Mouse (Mus musculus) kidney, embryonic 15.5 days (tissue): ENCODE results near the gene Cdc42se2. TPM values are rescaled to one million over a fixed set of nuclear protein-coding genes. Genes with fewer than 3 reads are reported as not detected.

ENCODE experiments used
- ATAC-seq: fragments of 200-750 bp; cut with Nextera tagmentation; replicated peaks from 2 replicates; pipeline ENCODE4 v1.8.0; 2017; ENCODE audit warnings: moderate TSS enrichment; ENCODE audit not compliant: low FRiP score
- H3K27ac ChIP-seq: fragments of 300-500 bp; sonication (generic); 2 replicates; pipeline ENCODE4 v1.5.1; 2015; ENCODE audit warnings: mild to moderate bottlenecking, inconsistent platforms
- H3K27me3 ChIP-seq: fragments of 300-500 bp; sonication (generic); 2 replicates; pipeline ENCODE4 v1.6.1; 2015; ENCODE audit warnings: inconsistent platforms
- H3K36me3 ChIP-seq: fragments of 300-500 bp; sonication (generic); 2 replicates; pipeline ENCODE4 v1.6.1; 2015; ENCODE audit warnings: inconsistent platforms
- H3K4me1 ChIP-seq: fragments of 300-500 bp; sonication (generic); 2 replicates; pipeline ENCODE4 v1.6.1; 2015; ENCODE audit warnings: inconsistent platforms
- H3K4me2 ChIP-seq: fragments of 300-500 bp; sonication (generic); 2 replicates; pipeline ENCODE4 v1.6.1; 2015; ENCODE audit warnings: moderate library complexity, mild to moderate bottlenecking, inconsistent platforms
- H3K4me3 ChIP-seq: fragments of 300-500 bp; sonication (generic); replicated peaks from 2 replicates; pipeline ENCODE4 v1.5.1; 2015; ENCODE audit warnings: mild to moderate bottlenecking, inconsistent platforms
- H3K9ac ChIP-seq: fragments of 300-500 bp; sonication (generic); 2 replicates; pipeline ENCODE4 v1.6.1; 2015; ENCODE audit warnings: mild to moderate bottlenecking, inconsistent platforms
- H3K9me3 ChIP-seq: fragments of 300-500 bp; sonication (generic); replicated peaks from 2 replicates; pipeline ENCODE4 v1.6.1; 2016; ENCODE audit warnings: inconsistent platforms
- WGBS: fragments of 180-500 bp; shearing (Covaris S2); methylation state at CpG from one replicate; pipeline ENCODE4 v1.1.7; 2015; ENCODE audit warnings: mixed read lengths; 5-methylcytosine and 5-hydroxymethylcytosine counted together
- polyA plus RNA-seq: library from polyadenylated mRNA; unstranded; fragments of >200 nt; fragmentation: Nextera tagmentation; extraction: Ambion mirVana; gene quantifications from 2 replicates; pipeline ENCODE4 v1.2.1, GENCODE M21; 2015

Gene Cdc42se2
- polyA plus RNA-seq, 1 experiment from 2014 or later = 89.2 TPM

- H3K4me3 ChIP-seq = no peak overlapping the region
- 57% methylated on average over 8 of the region's 8 CpGs for WGBS
Measured at GRCm38 (mm10) chr11:54694291-54694690, 93.2 kb downstream of the Cdc42se2 start.

DNA sequence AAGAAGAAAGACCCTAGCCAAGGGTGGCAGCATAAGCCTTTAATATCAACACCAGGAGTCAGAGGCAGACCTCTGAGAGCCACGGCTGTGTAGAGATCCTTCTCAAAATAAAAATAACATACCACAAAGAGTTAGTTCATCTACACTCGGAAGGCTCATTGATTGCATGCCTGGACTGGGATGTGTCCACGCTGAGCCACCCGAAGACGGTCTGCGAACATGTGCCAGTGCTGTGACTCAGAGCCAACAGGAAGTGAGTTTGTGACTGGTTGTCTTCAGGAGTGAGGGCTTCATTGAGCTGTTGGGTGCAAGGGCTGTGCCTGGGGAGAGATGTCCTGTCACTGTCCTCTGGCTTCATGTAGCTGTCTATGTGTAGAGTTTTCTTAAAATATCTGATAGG lies 93.8 kb downstream of the Cdc42se2 start:
- Histone ChIP-seq H3K4me2 (no peak overlapping the region), H3K9ac (no peak overlapping the region), H3K4me1 (no peaks in the 10 kb centered on the region), H3K4me3 (no peak overlapping the region), H3K36me3 (peaks cover 66% of the 10 kb centered on the region), H3K27ac (no peak overlapping the region), H3K27me3 (no peaks in the 10 kb centered on the region), H3K9me3 (no peaks in the 10 kb centered on the region)
- no peak for ATAC-seq
- 81% methylated on average over 6 of the region's 6 CpGs for WGBS

More at GRCm38 (mm10) chr11:54694291-54694690, 93.2 kb downstream of the Cdc42se2 start:
- Histone ChIP-seq H3K4me2 (no peak overlapping the region), H3K9ac (no peak overlapping the region), H3K27ac (no peak overlapping the region), H3K27me3 (no peaks in the 10 kb centered on the region), H3K36me3 (peaks cover 67% of the 10 kb centered on the region), H3K4me1 (no peaks in the 10 kb centered on the region), H3K9me3 (no peaks in the 10 kb centered on the region)
- ATAC-seq = no peak

DNA sequence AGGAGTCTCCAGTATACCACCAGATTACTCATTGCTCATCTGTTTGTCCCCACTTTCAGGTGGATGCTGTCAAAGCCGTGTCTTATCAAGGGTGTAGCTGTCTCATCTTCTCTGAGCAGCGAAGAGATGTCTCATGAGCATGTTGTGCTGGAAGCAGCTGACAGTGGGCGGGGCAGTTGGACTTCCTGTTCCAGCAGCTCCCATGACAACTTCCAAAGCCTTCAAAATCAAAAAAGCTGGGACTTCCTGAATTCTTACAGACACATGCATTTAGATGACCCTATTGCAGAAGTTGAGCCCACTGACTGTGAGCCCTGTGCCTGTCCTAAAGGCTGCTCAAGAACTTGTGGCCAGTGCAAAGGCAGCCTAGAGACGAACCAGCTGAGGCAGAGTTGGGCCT lies 96.3 kb downstream of the Cdc42se2 start:
- Histone ChIP-seq H3K36me3 (peaks cover 66% of the 10 kb centered on the region), H3K9me3 (no peaks in the 10 kb centered on the region), H3K27me3 (no peaks in the 10 kb centered on the region), H3K4me3 (no peak overlapping the region), H3K4me2 (no peak overlapping the region), H3K4me1 (no peaks in the 10 kb centered on the region), H3K9ac (no peak overlapping the region), H3K27ac (no peak overlapping the region)
- WGBS = 83% methylated on average over 4 of the region's 4 CpGs
- no peak for ATAC-seq

GRCm38 (mm10) chr11:54690171-54690570 lies 97.3 kb downstream of the Cdc42se2 start:
- Histone ChIP-seq H3K4me3 (no peak overlapping the region), H3K4me1 (no peaks in the 10 kb centered on the region), H3K9me3 (no peaks in the 10 kb centered on the region), H3K9ac (no peak overlapping the region), H3K4me2 (no peak overlapping the region), H3K36me3 (peaks cover 67% of the 10 kb centered on the region), H3K27me3 (no peaks in the 10 kb centered on the region), H3K27ac (no peak overlapping the region)
- 86% methylated on average over 4 of the region's 4 CpGs for WGBS
- ATAC-seq = no peak

DNA sequence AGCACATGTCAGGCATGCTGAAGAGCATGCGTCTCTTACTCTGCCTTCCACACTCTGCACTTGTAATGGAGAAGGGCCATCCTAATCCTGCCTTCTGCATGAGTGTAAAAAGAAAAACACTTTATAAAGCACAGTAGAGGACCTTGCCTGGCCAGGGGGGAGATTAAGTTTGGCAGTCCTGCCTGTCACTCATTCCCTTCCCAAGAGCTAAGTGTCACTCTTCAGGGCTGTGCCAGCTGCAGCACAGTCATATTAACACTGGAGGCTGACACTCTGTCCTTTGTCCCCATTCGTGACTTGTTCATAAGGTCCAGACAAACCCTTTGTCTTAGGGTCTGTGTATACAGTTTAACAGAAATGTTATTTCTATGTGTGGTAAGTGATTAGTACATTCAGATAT lies 102.6 kb downstream of the Cdc42se2 start:
- Histone ChIP-seq H3K9me3 (no peaks in the 10 kb centered on the region), H3K4me2 (no peak overlapping the region), H3K27me3 (no peaks in the 10 kb centered on the region), H3K4me1 (no peaks in the 10 kb centered on the region), H3K9ac (no peak overlapping the region), H3K27ac (no peak overlapping the region), H3K36me3 (peaks cover 67% of the 10 kb centered on the region), H3K4me3 (no peak overlapping the region)
- ATAC-seq = no peak
- WGBS = 87% methylated on average over 2 of the region's 2 CpGs

DNA sequence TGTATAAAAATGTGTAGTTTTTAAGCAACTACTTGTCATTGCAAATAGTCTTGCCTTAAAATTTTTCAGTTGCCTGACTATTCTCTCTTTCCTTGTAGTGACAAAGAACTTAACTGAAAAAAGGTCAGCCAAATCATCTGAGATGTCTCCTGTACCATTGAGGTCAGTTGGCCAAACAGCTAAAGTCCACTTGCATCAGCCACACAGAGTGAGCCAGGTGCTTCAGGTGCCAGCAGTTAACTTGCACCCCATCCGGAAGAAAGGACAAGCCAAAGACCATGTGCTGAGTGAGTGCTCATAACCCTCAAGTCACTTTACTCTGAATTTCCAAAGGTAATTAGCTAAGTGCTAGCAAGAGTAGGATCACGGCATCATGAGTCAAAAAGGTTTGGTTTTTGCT lies 108.3 kb downstream of the Cdc42se2 start:
- Histone ChIP-seq H3K27ac (no peak overlapping the region), H3K36me3 (peaks cover 54% of the 10 kb centered on the region), H3K9ac (no peak overlapping the region), H3K4me1 (no peaks in the 10 kb centered on the region), H3K4me3 (no peak overlapping the region), H3K4me2 (no peak overlapping the region), H3K9me3 (no peaks in the 10 kb centered on the region), H3K27me3 (no peaks in the 10 kb centered on the region)
- WGBS = 96% methylated on average over 2 of the region's 2 CpGs
- ATAC-seq = no peak

DNA sequence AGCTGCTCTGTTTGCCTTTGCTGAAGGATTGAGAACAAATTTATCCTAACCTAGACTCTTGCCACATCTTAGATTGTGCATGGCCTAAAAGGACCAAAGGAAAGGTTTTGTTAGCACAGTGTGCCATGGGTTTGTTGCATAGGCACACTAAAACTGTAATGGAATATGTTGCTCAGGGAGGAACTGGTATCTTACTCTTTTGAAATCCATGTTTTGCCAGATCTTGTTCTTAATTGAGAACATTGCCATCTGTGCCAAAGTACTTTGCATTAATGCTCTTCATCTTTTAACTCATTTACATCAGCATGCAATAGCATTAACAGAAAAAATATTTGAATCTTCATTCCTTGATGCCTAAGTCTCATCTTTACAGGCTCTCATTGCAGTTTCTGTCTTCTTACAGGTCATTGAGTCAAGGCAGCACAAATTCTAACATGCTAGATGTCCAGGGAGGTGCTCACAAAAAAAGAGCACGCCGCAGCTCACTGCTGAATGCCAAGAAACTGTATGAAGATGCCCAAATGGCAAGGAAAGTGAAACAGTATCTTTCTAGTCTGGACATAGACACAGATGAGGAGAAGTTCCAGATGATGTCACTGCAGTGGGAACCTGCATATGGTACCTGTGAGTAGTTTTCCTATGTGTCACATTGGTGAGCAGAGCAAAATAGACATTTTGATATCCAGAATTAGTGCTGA lies 111.5 kb downstream of the Cdc42se2 start:
- ATAC-seq = no peak
- Histone ChIP-seq H3K27me3 (no peaks in the 10 kb centered on the region), H3K9ac (no peak overlapping the region), H3K4me2 (no peak overlapping the region), H3K9me3 (no peaks in the 10 kb centered on the region), H3K4me3 (no peak overlapping the region), H3K36me3 (peaks cover 34% of the 10 kb centered on the region), H3K27ac (no peak overlapping the region), H3K4me1 (no peaks in the 10 kb centered on the region)
- WGBS = 97% methylated on average over 2 of the region's 2 CpGs

- no peaks in the 10 kb centered on the region for H3K27me3 ChIP-seq
- H3K36me3 ChIP-seq = peaks cover 28% of the 10 kb centered on the region
- no peaks in the 10 kb centered on the region for H3K9me3 ChIP-seq
- no peak overlapping the region for H3K9ac ChIP-seq
- no peak overlapping the region for H3K27ac ChIP-seq
- H3K4me1 ChIP-seq = no peaks in the 10 kb centered on the region
- WGBS = 62% methylated on average over 8 of the region's 8 CpGs
- no peak overlapping the region for H3K4me3 ChIP-seq
- no peak for ATAC-seq
- H3K4me2 ChIP-seq = no peak overlapping the region
Measured at GRCm38 (mm10) chr11:54673575-54674298, 113.7 kb downstream of the Cdc42se2 start.

Other genes starting within 250 kb of the Cdc42se2 start
- gene Lyrm7, start 73.2 kb upstream of the Cdc42se2 start, polyA plus RNA-seq = 5.3 and 8.6 TPM in 2 replicates
- 683 and 778 TPM in 2 replicates for gene Hint1, start 78.7 kb upstream of the Cdc42se2 start, polyA plus RNA-seq
- gene Gpx3, start 114.8 kb upstream of the Cdc42se2 start, polyA plus RNA-seq = 156 and 157 TPM in 2 replicates
- gene Tnip1, start 175.2 kb upstream of the Cdc42se2 start, polyA plus RNA-seq = 16.8 and 20.7 TPM in 2 replicates
- 201 and 233 TPM in 2 replicates for gene Anxa6, start 245.8 kb upstream of the Cdc42se2 start, polyA plus RNA-seq